Mouse (Mus musculus): Measurements from ENCODE around the gene Dok7. TPM values are rescaled to one million over a fixed set of nuclear protein-coding genes. Genes with fewer than 3 reads are reported as not detected.

Dok7 gene
- polyA plus RNA-seq, 1 experiment from 2014 or later, result 9.6 TPM

DNA sequence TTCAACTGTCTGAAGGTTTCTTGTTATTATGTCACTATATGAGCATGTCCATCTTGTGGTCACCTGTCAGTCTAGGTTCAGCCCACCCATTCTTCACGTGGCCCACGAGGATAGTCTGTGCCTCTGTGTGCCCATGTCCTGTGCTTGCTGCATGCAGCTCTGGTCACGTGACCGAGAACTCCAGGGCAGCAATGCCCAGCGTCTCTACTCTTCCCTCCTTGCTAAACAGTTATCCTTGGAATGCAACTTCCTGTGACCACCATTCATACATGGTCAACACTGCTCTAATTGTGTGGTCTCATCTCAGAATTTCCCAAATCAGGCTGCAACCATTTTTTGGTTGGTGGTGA, 33.0 kb downstream of the Dok7 start:
- no peaks in the 10 kb centered on the region for H3K4me1 ChIP-seq
- H3K27ac ChIP-seq (replicated peaks), result no peak overlapping the region
- 72% methylated on average over 5 of the region's 5 CpGs for WGBS
- H3K9me3 ChIP-seq (replicated peaks), result no peaks in the 10 kb centered on the region
- no peak overlapping the region for H3K4me2 ChIP-seq (replicated peaks)
- H3K4me3 ChIP-seq (replicated peaks), result no peak overlapping the region
- H3K36me3 ChIP-seq, result peaks cover 35% of the 10 kb centered on the region
- no peak for ATAC-seq (ENCODE audit: insufficient number of reproducible peaks, low FRiP score, low TSS enrichment, low read depth)
- H3K9ac ChIP-seq, result no peak overlapping the region
- no peaks in the 10 kb centered on the region for H3K27me3 ChIP-seq

DNA sequence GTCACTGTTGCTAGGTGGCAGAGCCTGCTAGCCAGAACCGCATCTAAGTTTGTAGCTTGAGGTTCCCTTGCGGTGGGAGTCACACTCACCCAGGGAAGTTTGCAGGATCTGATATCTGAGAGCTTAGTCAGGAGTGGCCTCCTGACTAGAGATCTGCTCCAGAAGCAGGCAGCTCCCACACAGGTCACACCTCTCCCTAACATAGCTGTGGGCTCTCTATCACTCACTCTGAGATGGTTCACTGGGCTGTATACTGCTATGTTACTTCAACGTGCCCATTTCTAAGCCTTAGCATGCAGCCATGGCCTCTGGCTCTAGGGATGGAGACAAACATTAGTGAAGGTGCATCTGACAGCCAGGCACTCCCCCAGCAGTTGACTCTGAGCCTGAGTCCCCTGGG, 35.1 kb downstream of the Dok7 start:
- no peak for ATAC-seq (ENCODE audit: insufficient number of reproducible peaks, low FRiP score, low TSS enrichment, low read depth)
- Histone ChIP-seq H3K4me1 (no peaks in the 10 kb centered on the region), H3K36me3 (peaks cover 55% of the 10 kb centered on the region), H3K27ac (replicated peaks) (no peak overlapping the region), H3K4me3 (replicated peaks) (no peak overlapping the region), H3K9ac (no peak overlapping the region), H3K9me3 (replicated peaks) (no peaks in the 10 kb centered on the region), H3K27me3 (no peaks in the 10 kb centered on the region), H3K4me2 (replicated peaks) (no peak overlapping the region)
- 85% methylated on average over 3 of the region's 3 CpGs for WGBS

DNA sequence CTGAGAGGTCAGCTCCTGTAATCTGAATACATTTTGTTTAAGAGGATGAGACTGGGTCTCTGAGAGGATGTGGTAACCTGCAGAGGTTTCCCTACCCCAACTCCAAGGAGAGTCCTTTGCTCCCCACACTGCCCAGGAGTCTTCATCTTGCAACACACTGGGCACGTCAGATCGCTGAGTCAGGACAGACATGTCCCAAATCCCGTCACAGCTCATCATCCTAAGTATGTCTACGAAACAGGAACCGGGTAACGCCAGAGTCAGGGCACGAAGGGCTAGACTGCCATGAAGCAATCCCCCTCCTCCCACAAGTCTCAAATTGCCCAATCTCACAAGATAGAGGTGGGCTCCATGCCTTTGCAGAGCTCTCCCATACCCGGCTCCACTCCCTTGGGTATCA, 46.5 kb downstream of the Dok7 start:
- Histone ChIP-seq H3K9me3 (replicated peaks) (no peaks in the 10 kb centered on the region), H3K4me3 (replicated peaks) (no peak overlapping the region), H3K4me1 (peaks cover 26% of the 10 kb centered on the region), H3K27me3 (no peaks in the 10 kb centered on the region), H3K9ac (no peak overlapping the region), H3K36me3 (peaks cover 44% of the 10 kb centered on the region), H3K4me2 (replicated peaks) (no peak overlapping the region), H3K27ac (replicated peaks) (no peak overlapping the region)
- 81% methylated on average over 8 of the region's 8 CpGs for WGBS
- ATAC-seq (ENCODE audit: insufficient number of reproducible peaks, low FRiP score, low TSS enrichment, low read depth), result no peak

DNA sequence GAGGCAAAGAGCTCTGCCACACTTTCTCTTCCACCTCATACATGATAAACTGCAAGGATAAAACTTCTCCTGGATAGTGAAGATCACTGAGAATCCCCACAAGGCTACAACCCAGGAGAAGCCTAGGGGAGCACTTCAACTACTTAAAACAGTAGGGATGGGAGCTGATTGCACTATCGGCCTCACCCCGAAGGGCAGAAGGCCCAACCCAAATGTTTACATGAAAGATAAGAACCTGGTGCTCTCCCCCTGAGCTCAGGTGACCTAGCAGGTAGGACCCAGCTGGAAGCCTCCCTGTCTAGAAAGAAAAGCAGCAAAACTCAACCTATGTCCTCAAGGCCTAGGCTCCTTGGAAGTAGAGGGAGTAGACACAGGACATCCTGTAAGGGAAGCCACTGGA, 47.0 kb downstream of the Dok7 start:
- Histone ChIP-seq H3K4me2 (replicated peaks) (no peak overlapping the region), H3K27me3 (no peaks in the 10 kb centered on the region), H3K9ac (no peak overlapping the region), H3K27ac (replicated peaks) (no peak overlapping the region), H3K36me3 (peaks cover 39% of the 10 kb centered on the region), H3K9me3 (replicated peaks) (no peaks in the 10 kb centered on the region), H3K4me1 (peaks cover 26% of the 10 kb centered on the region), H3K4me3 (replicated peaks) (no peak overlapping the region)
- no peak for ATAC-seq (ENCODE audit: insufficient number of reproducible peaks, low FRiP score, low TSS enrichment, low read depth)
- WGBS, result 70% methylated on average over 2 of the region's 2 CpGs

DNA sequence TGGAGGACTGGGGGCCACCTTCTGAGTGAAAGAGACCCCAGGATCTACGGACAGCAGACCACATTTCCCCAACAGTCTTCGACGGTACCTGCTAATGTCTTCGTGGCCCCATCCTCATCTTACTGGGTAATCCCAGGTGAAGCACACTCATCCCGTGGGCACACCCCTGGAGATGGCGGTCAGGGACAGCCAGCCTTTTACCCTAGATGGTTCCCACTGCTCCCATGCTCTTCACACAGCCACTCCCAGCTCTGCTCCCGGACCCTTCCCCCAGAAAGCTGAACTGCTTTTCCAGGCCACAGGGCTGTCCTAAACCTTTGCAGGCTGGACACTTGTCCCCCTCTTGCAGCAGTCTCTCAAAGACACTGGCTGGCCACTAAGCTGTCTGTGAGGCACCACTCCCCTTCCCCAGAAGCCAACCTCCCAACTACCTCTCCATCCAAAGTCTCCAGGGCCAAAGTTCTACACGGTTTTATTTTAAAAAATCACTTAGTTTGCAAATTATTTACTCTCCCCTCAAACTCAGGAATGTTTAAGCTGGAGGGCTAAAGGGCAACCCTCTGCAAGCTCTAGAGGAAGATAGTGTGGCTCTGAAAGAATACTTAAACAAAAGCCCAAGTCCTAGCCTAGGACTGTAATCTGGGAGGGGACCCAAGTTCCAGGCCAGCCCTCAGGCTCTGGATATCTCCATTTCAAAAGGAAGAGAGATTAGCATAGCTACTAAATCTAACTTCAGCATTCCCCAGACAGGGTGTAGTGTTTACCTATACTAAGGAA, 47.8 kb downstream of the Dok7 start:
- no peak for ATAC-seq (ENCODE audit: insufficient number of reproducible peaks, low FRiP score, low TSS enrichment, low read depth)
- Histone ChIP-seq H3K4me1 (peaks cover 26% of the 10 kb centered on the region), H3K4me3 (replicated peaks) (peak overlapping the region; percentile 84), H3K4me2 (replicated peaks) (peak overlapping the region; percentile 72), H3K9me3 (replicated peaks) (no peaks in the 10 kb centered on the region), H3K9ac (no peak overlapping the region), H3K36me3 (peaks cover 31% of the 10 kb centered on the region), H3K27me3 (no peaks in the 10 kb centered on the region), H3K27ac (replicated peaks) (no peak overlapping the region)
- 62% methylated on average over 8 of the region's 8 CpGs for WGBS

DNA sequence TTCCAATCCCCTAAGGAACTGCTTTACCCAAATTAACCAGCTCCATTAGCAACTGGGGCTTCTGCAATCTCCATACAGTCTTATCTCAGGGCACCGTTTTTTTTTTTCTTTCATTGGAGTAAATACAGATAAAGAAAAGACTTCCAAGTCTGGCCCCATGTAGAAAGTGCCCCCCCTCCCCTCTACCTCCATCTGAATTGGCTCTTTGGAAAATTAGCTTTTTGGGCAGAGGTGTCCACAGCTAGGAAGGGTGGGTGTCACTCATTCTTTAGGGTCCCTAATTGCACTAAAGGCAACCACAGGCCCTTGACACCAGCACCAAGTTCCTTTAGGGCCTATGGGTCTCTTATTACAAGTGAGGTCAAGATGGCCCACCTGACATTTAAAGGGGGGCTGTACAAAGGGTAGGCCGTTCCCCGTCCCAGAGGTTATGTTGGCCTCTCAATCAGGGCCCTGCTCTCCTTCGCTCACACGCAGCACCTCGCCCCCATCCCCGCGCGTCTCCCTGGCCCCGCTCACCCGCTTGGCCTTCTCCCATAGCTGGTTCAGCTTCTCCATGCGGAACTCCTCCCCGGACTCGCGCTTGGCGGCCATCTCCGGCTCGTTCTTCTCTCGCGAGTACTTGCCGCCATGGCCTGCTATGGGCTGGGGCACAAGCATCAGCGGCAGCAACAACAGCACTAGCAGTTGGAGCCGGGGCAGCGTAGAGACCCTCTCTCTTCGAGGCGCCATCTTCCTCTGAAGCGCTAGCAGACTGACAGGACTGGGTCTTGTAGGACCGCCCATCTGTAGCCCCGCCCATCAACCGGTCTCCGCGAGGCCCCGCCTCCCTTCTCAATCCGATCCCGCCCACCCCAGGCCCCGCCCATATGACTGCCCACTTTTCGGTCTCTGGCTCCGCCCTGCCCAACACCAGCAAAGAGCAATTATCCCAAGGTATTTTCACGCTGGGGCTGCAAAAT, 48.7 kb downstream of the Dok7 start, which contains the start of gene Lrpap1:
Lrpap1 (minus strand) TSS at position 807 of the 962 bp plus-strand sequence.
- under 1% methylated on average over 39 of the region's 39 CpGs for WGBS
- Histone ChIP-seq H3K4me3 (replicated peaks) (peak within 1 kb of the TSS; percentile 84), H3K36me3 (peaks cover 22% of the 10 kb centered on the region), H3K9me3 (replicated peaks) (no peaks in the 10 kb centered on the region), H3K9ac (peak within 1 kb of the TSS; percentile 63), H3K4me2 (replicated peaks) (peak within 1 kb of the TSS; percentile 72), H3K4me1 (peaks cover 26% of the 10 kb centered on the region), H3K27me3 (no peaks in the 10 kb centered on the region), H3K27ac (replicated peaks) (peak within 1 kb of the TSS; percentile 76)
- peak; percentile 93 for ATAC-seq (ENCODE audit: insufficient number of reproducible peaks, low FRiP score, low TSS enrichment, low read depth)

DNA sequence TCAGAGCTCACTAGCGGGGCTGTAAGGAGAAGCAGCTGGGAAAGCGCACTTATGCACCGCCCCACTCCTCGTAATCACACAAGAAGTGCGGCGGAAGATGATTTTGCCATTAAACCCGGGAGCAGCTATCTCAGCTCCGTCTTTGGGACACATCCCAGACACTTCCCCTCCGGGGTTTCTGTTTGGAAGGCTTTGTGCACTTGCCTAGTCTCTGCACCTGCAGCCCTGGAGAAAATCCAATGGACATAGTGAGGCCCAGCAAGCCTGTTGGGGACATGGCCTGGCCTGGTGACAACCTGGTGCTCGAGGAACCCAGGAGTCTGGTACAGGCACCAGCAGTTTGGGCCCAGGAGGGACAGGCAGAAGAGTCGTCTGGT, 49.3 kb downstream of the Dok7 start:
- Histone ChIP-seq H3K4me3 (replicated peaks) (peak overlapping the region; percentile 84), H3K4me1 (peaks cover 26% of the 10 kb centered on the region), H3K9me3 (replicated peaks) (no peaks in the 10 kb centered on the region), H3K4me2 (replicated peaks) (peak overlapping the region; percentile 72), H3K9ac (peak overlapping the region; percentile 16; the same call in 1 of the 2 replicates), H3K27me3 (no peaks in the 10 kb centered on the region), H3K27ac (replicated peaks) (peak overlapping the region; percentile 58; the same call in 1 of the 2 replicates), H3K36me3 (peaks cover 15% of the 10 kb centered on the region)
- no peak for ATAC-seq (ENCODE audit: insufficient number of reproducible peaks, low FRiP score, low TSS enrichment, low read depth)
- WGBS, result 5% methylated on average over 11 of the region's 11 CpGs

DNA sequence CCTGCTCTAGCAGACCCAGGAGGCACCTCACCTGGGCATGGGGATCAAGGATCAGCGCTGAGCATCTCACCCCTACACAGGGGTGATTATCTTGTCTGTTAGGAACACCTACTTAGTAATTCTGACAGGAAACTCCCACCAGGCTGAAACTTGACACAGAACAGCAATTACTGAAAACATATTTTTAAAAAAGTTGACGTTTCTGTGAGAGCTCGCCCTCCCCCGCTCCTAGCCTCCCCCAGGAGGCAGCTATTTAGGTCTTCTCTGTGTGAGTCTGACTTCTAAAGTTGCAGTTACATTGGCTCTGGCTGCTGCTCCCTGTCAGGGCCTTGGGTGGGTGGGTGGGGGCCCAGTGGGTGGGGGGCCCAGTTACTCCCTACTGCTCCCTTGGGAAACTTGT, 55.9 kb downstream of the Dok7 start:
- Histone ChIP-seq H3K4me2 (replicated peaks) (no peak overlapping the region), H3K36me3 (no peaks in the 10 kb centered on the region), H3K9me3 (replicated peaks) (no peaks in the 10 kb centered on the region), H3K4me1 (no peaks in the 10 kb centered on the region), H3K9ac (no peak overlapping the region), H3K4me3 (replicated peaks) (no peak overlapping the region), H3K27ac (replicated peaks) (no peak overlapping the region), H3K27me3 (no peaks in the 10 kb centered on the region)
- 32% methylated on average over 4 of the region's 4 CpGs for WGBS
- no peak for ATAC-seq (ENCODE audit: insufficient number of reproducible peaks, low FRiP score, low TSS enrichment, low read depth)

DNA sequence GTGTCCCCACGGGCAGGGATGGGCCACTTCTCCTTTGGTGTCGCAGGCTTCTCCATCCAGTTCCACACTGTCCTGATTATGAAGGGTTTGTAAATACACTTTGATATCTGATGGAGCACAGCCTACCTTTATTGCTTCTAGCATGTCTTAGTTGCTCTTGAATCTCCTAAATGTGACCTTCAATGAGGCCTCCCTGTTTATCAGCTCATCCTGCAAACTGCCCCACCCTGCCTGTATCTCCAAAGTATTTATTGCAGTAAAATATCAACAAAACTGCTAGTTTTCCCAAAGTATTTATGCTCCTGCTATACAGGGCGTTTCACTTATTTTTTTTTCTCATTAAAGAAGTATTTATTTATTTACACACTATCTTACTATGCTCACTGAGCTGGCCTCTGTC, 59.4 kb downstream of the Dok7 start:
- 78% methylated on average over 3 of the region's 3 CpGs for WGBS
- H3K4me1 ChIP-seq, result no peaks in the 10 kb centered on the region; the same call in 1 of the 2 replicates
- no peak overlapping the region for H3K27ac ChIP-seq (replicated peaks)
- no peak overlapping the region for H3K9ac ChIP-seq
- no peaks in the 10 kb centered on the region; the same call in 1 of the 2 replicates for H3K27me3 ChIP-seq
- no peaks in the 10 kb centered on the region for H3K36me3 ChIP-seq
- no peak overlapping the region for H3K4me3 ChIP-seq (replicated peaks)
- no peak for ATAC-seq (ENCODE audit: insufficient number of reproducible peaks, low FRiP score, low TSS enrichment, low read depth)
- H3K4me2 ChIP-seq (replicated peaks), result no peak overlapping the region
- no peaks in the 10 kb centered on the region for H3K9me3 ChIP-seq (replicated peaks)

DNA sequence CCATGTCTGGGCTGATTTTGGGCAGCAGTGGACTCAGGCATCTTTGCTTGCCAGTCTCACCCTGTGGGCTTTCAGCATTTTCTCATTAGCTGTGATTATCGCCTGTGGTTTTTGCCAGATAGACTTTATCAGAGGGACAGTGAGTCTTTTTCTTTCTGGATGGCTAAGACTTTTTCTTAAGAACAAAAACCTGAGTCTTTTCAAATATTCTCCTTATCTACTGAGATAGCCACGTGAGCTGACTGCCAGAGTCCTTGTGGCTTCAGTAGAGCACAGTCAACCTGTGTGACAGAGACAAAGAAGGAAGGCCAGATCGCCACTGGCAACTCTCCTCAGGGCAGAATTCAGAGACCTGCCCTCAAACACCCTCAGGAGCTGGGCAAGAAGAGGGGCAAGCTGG, 61.1 kb downstream of the Dok7 start:
- H3K27ac ChIP-seq (replicated peaks), result no peak overlapping the region
- no peaks in the 10 kb centered on the region; the same call in 1 of the 2 replicates for H3K27me3 ChIP-seq
- WGBS, result 72% methylated on average over 3 of the region's 3 CpGs
- no peak overlapping the region for H3K4me2 ChIP-seq (replicated peaks)
- H3K9me3 ChIP-seq (replicated peaks), result no peaks in the 10 kb centered on the region
- no peak overlapping the region for H3K4me3 ChIP-seq (replicated peaks)
- ATAC-seq (ENCODE audit: insufficient number of reproducible peaks, low FRiP score, low TSS enrichment, low read depth), result no peak
- no peaks in the 10 kb centered on the region; the same call in 1 of the 2 replicates for H3K4me1 ChIP-seq
- H3K9ac ChIP-seq, result no peak overlapping the region
- H3K36me3 ChIP-seq, result no peaks in the 10 kb centered on the region

DNA sequence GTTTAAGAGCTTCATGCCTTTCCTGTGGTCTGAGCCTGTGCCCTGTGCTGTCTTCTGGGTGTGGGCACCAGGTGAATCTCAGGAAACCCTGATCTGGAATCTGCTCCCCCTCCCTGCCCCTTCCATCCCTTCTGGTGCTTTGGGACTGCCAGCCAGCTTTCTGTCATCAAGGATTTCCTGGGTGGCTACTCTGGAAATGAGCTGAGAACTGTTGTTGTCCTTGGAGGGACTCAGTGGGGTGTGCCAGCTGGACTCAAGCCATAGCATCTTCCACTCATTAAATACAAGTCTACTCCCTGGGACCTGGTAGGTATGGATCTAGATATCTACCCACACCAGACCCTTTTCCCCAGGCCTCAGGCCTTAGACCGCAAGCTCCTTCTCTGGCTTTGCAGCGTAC, 61.9 kb downstream of the Dok7 start:
- 91% methylated on average over 2 of the region's 2 CpGs for WGBS
- H3K4me1 ChIP-seq, result no peaks in the 10 kb centered on the region; the same call in 1 of the 2 replicates
- no peak overlapping the region for H3K9ac ChIP-seq
- H3K4me3 ChIP-seq (replicated peaks), result no peak overlapping the region
- no peaks in the 10 kb centered on the region for H3K36me3 ChIP-seq
- H3K9me3 ChIP-seq (replicated peaks), result no peaks in the 10 kb centered on the region
- H3K27ac ChIP-seq (replicated peaks), result no peak overlapping the region
- no peak overlapping the region for H3K4me2 ChIP-seq (replicated peaks)
- no peaks in the 10 kb centered on the region; the same call in 1 of the 2 replicates for H3K27me3 ChIP-seq
- no peak for ATAC-seq (ENCODE audit: insufficient number of reproducible peaks, low FRiP score, low TSS enrichment, low read depth)

All from embryonic facial prominence, embryonic 15.5 days (tissue).